Mouse (Mus musculus) hindbrain, postnatal 0 days (tissue): ENCODE results near the gene Zfp648. TPM values are rescaled to one million over a fixed set of nuclear protein-coding genes. Genes with fewer than 3 reads are reported as not detected.

Experiments used
- ATAC-seq: fragments of 200-750 bp; cut with Nextera tagmentation; 2 replicates; pipeline ENCODE4 v1.8.0; 2017; ENCODE audit warnings: mild to moderate bottlenecking, moderate TSS enrichment, moderate library complexity
- DNase-seq: peaks from one replicate; pipeline ENCODE4 v3.0.0-alpha.2; 2015; ENCODE audit warnings: low spot score
- H3K27ac ChIP-seq: fragments of 300-500 bp; sonication (generic); 2 replicates; pipeline ENCODE4 v1.5.1; 2014; ENCODE audit warnings: mild to moderate bottlenecking
- H3K27me3 ChIP-seq: fragments of 300-500 bp; sonication (generic); 2 replicates; pipeline ENCODE4 v1.6.1; 2014; ENCODE audit warnings: low read length, mixed read lengths; ENCODE audit not compliant: insufficient read depth
- H3K36me3 ChIP-seq: fragments of 300-500 bp; sonication (generic); 2 replicates; pipeline ENCODE4 v1.6.1; 2014; ENCODE audit warnings: low read length, mixed read lengths; ENCODE audit not compliant: insufficient read depth
- H3K4me1 ChIP-seq: fragments of 300-500 bp; sonication (generic); 2 replicates; pipeline ENCODE4 v1.6.1; 2014; ENCODE audit warnings: antibody characterized with exemption, low read length, mixed read lengths; ENCODE audit not compliant: insufficient read depth
- H3K4me2 ChIP-seq: fragments of 300-500 bp; sonication (generic); 2 replicates; pipeline ENCODE4 v1.6.1; 2014; ENCODE audit warnings: low read depth, mild to moderate bottlenecking, low read length, moderate library complexity, mixed read lengths
- H3K4me3 ChIP-seq: fragments of 300-500 bp; sonication (generic); 2 replicates; pipeline ENCODE4 v1.5.1; 2014; ENCODE audit warnings: low read length
- H3K9ac ChIP-seq: fragments of 300-500 bp; sonication (generic); replicated peaks from 2 replicates; pipeline ENCODE4 v1.6.1; 2014; ENCODE audit warnings: mild to moderate bottlenecking, low read length, moderate library complexity, mixed read lengths
- H3K9me3 ChIP-seq: fragments of 300-500 bp; sonication (generic); 2 replicates; pipeline ENCODE4 v1.6.1; 2016; ENCODE audit warnings: low read length, mixed read lengths
- CTCF ChIP-seq: IDR thresholded peaks from 2 replicates; pipeline ENCODE4 v1.5.1; 2016; ENCODE audit warnings: antibody characterized with exemption, control low read depth, low read depth
- WGBS: fragments of 180-500 bp; shearing (Covaris S2); extraction: QIAGEN DNeasy Blood & Tissue Kit; methylation state at CpG from one replicate; pipeline ENCODE4 v1.1.7; 2014; 5-methylcytosine and 5-hydroxymethylcytosine counted together
- polyA plus RNA-seq: library from polyadenylated mRNA; unstranded; fragments of >200 nt; fragmentation: Nextera tagmentation; extraction: Ambion mirVana; gene quantifications from 2 replicates; pipeline ENCODE4 v1.2.1, GENCODE M21; 2015
- total RNA-seq: library from RNA; depleted of rRNA; stranded (reverse); fragments of >200 nt; gene quantifications from 2 replicates; pipeline ENCODE4 v1.2.3, GENCODE M21; 2014

Gene Zfp648
- total and polyA plus RNA-seq, 2 experiments from 2014 or later = 0.88 to 1.4 TPM

GRCm38 (mm10) chr1:154188229-154188628 is 12.8 kb upstream of the Zfp648 start:
- no peaks in the 10 kb centered on the region for H3K4me1 ChIP-seq
- no peak overlapping the region for H3K27ac ChIP-seq
- WGBS = 83% methylated on average over 4 of the region's 4 CpGs

GRCm38 (mm10) chr1:154188631-154189030 is 12.4 kb upstream of the Zfp648 start:
- Histone ChIP-seq H3K27ac (no peak overlapping the region), H3K9me3 (no peaks in the 10 kb centered on the region), H3K4me2 (no peak overlapping the region), H3K9ac (no peak overlapping the region), H3K4me3 (no peak overlapping the region), H3K36me3 (no peaks in the 10 kb centered on the region), H3K4me1 (no peaks in the 10 kb centered on the region), H3K27me3 (no peaks in the 10 kb centered on the region)
- DNase-seq (no peak), ATAC-seq (no peak)
- TF ChIP-seq CTCF = no peak
- WGBS = 48% methylated on average over 4 of the region's 4 CpGs

More at GRCm38 (mm10) chr1:154188229-154188628, 12.8 kb upstream of the Zfp648 start:
- DNase-seq (no peak), ATAC-seq (no peak)
- Histone ChIP-seq H3K9me3 (no peaks in the 10 kb centered on the region), H3K4me2 (no peak overlapping the region), H3K4me3 (no peak overlapping the region), H3K36me3 (no peaks in the 10 kb centered on the region), H3K27me3 (no peaks in the 10 kb centered on the region), H3K9ac (no peak overlapping the region)
- TF ChIP-seq CTCF = no peak

GRCm38 (mm10) chr1:154189842-154190530 is 11.0 kb upstream of the Zfp648 start:
- Histone ChIP-seq H3K4me2 (no peak overlapping the region), H3K4me1 (no peaks in the 10 kb centered on the region), H3K9ac (no peak overlapping the region), H3K27me3 (no peaks in the 10 kb centered on the region), H3K9me3 (no peaks in the 10 kb centered on the region), H3K4me3 (no peak overlapping the region), H3K36me3 (no peaks in the 10 kb centered on the region), H3K27ac (no peak overlapping the region)
- peak; percentile 64 for TF ChIP-seq CTCF
- WGBS = 52% methylated on average over 18 of the region's 18 CpGs
- ATAC-seq (peak; percentile 79), DNase-seq (peak; percentile 75)

GRCm38 (mm10) chr1:154198896-154199295 is 2.1 kb upstream of the Zfp648 start:
- no peak for TF ChIP-seq CTCF
- H3K9ac ChIP-seq = no peak overlapping the region
- WGBS = 87% methylated on average over 10 of the region's 10 CpGs
- no peaks in the 10 kb centered on the region for H3K27me3 ChIP-seq
- no peak overlapping the region for H3K4me2 ChIP-seq
- no peak for ATAC-seq
- no peak overlapping the region for H3K27ac ChIP-seq
- no peak for DNase-seq
- no peaks in the 10 kb centered on the region for H3K36me3 ChIP-seq
- no peaks in the 10 kb centered on the region for H3K9me3 ChIP-seq
- H3K4me1 ChIP-seq = no peaks in the 10 kb centered on the region
- no peak overlapping the region for H3K4me3 ChIP-seq

- TF ChIP-seq CTCF = peak; percentile 53
- WGBS = 33% methylated on average over 8 of the region's 8 CpGs
- Histone ChIP-seq H3K36me3 (no peaks in the 10 kb centered on the region), H3K27me3 (peaks cover 11% of the 10 kb centered on the region; the same call in 1 of the 2 replicates), H3K27ac (no peak overlapping the region), H3K9me3 (no peaks in the 10 kb centered on the region), H3K4me2 (no peak overlapping the region), H3K4me3 (no peak overlapping the region), H3K4me1 (0 out of 2 replicates have a peak, but pooled peaks cover 4% of the 10 kb centered on the region), H3K9ac (no peak overlapping the region)
- ATAC-seq (peak; percentile 80), DNase-seq (peak; percentile 59)
Observed at GRCm38 (mm10) chr1:154202580-154202979, 1.6 kb downstream of the Zfp648 start.

GRCm38 (mm10) chr1:154203386-154203785 is 2.4 kb downstream of the Zfp648 start:
- Histone ChIP-seq H3K27me3 (peaks cover 11% of the 10 kb centered on the region; the same call in 1 of the 2 replicates), H3K9me3 (no peaks in the 10 kb centered on the region), H3K4me3 (no peak overlapping the region), H3K4me1 (0 out of 2 replicates have a peak, but pooled peaks cover 4% of the 10 kb centered on the region), H3K9ac (no peak overlapping the region), H3K4me2 (no peak overlapping the region), H3K27ac (no peak overlapping the region), H3K36me3 (no peaks in the 10 kb centered on the region)
- WGBS = 89% methylated on average over 5 of the region's 5 CpGs
- no peak for TF ChIP-seq CTCF
- ATAC-seq (no peak), DNase-seq (no peak)
